Mouse (Mus musculus): ENCODE data around the gene Tet1.
"Not testable (repeated sequence)": the region's sequence is repeated elsewhere in the genome, so short reads cannot be mapped to it uniquely, and the experiment has no call there.

The Tet1 gene

DNA sequence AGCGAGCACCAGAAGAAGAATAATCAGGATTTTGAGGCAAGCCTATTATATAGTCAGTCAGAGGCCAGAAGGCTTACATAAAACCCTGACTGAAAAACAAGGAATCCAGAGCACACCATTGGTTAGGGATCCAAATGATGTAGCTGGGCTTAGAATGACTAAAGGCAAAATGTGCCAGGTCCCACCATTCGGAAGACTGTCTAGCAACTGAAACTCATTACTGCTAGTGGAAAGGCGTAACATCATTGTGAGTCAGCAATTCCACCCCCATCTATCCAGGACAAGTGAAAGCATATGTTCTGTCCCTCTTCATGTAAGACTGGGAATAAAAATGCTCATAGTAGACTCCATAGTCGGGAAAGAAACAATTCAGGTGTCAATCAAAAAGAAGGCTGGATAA lies 57.8 kb downstream of the Tet1 start:
- no peak for DNase-seq (ENCODE audit: low read depth, low spot score)

DNA sequence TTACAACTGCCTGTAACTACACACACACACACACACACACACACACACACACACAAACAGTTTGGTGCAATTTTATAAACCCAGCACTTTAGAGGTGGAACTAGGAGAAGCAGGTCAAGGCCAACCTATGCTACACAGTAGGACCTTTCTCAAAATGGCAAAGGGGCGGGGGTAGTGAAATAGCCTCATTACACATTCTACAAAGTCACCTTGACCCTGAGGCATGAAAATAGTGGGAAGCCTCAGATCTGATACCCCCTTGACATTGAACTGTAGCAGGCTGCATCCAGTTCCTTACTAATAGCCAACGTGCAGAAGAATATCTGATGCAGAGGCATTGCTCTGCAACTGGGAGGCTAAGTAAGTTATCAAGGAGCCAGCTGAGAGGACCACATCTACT lies 60.0 kb downstream of the Tet1 start:
- peak; percentile 54 for DNase-seq (ENCODE audit: low read depth, low spot score)

DNA sequence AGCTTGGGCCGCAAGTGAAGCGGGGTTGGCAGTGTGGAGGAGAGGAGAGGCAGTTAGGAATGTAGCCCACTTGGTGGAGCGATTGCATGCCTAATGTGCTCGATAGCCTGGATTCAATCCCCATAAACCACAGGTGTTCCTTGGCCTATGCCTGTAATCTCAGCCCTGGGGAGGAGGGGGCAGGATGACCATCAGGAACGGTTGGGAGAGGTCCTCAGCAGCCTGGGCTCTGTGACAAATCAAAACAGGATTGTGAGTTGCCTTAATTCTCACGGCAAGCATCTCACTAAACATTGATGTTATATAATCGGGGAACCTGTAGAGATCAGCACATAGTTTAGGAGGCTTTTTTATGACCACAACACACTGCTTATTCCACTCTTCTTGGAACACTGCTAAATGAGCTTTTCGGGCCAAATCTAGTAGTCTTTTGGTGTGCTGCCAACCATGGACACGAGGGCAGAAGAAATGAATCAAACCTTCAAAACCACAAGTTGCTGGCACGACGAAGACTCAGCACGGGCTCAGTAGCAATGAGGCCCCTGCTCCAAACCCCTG lies 61.6 kb downstream of the Tet1 start:
- peak; percentile 52 for DNase-seq (ENCODE audit: low read depth, low spot score)

GRCm38 (mm10) chr10:62843787-62844491 lies 64.9 kb downstream of the Tet1 start:
- DNase-seq (ENCODE audit: low read depth, low spot score): no peak

GRCm38 (mm10) chr10:62841901-62842447 lies 66.8 kb downstream of the Tet1 start:
- DNase-seq (ENCODE audit: low read depth, low spot score): no peak

- DNase-seq (ENCODE audit: low read depth, low spot score): no peak
Observed at GRCm38 (mm10) chr10:62840687-62841086, 68.1 kb downstream of the Tet1 start.

DNA sequence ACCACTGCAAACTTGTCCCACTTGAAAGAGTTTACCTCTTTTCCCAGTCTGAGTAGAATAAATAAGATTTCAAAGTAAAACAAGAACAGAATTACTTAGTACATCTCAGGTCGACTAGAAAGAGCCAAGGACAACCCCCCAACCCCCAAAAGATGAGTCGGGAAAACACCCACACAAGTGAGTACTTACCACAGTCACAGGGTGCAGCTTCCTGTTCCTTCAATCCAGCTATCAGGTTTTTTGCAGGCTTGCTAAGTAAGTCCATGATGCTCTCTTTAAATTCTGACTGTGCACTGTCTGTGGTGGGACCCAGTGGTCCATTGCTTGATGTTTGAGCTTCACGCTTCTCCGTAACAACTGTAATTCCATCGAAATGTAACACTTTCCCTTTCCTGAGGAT lies 70.8 kb downstream of the Tet1 start:
- DNase-seq (ENCODE audit: low read depth, low spot score): no peak

- DNase-seq (ENCODE audit: low read depth, low spot score): no peak
Observed at GRCm38 (mm10) chr10:62832783-62833182, 76.0 kb downstream of the Tet1 start.

DNA sequence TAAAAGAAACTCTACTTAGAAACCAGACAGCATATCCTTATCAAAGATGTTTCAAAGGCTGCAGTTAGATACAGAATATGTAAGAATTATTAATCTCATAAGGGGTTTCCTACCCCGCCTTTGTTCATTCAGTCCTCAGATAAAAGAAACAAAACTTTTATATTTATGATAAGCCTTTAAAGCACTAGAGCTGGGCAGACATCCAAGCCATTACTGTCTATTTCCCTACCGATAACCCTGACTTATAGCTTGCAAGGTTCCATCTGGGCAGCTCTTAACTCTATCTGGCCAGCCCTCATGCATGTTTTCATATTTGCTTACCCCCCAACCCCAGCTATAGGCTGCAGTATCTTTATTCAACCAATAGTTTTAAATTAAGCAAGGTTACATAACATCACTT lies 77.2 kb downstream of the Tet1 start:
- DNase-seq (ENCODE audit: low read depth, low spot score): no peak

DNA sequence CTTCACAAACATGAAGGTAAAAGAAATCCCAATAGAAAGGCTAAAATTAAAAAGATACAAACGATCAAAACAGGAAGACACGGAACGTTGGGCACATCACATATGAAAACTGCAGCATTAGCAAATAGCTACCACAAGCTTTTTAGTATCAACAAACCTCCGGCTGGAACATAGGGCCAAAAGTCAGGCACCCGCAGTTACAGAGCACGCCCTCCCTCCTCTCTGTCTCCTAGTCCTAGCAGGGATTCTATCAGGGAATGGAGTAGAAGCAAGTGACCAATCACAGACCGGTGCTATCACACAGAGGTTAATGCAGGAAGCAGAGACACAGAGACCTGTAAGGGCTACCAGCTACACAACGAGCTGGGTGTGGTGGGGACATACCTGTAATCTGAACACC lies 84.3 kb downstream of the Tet1 start:
- no peak for DNase-seq (ENCODE audit: low read depth, low spot score)

DNA sequence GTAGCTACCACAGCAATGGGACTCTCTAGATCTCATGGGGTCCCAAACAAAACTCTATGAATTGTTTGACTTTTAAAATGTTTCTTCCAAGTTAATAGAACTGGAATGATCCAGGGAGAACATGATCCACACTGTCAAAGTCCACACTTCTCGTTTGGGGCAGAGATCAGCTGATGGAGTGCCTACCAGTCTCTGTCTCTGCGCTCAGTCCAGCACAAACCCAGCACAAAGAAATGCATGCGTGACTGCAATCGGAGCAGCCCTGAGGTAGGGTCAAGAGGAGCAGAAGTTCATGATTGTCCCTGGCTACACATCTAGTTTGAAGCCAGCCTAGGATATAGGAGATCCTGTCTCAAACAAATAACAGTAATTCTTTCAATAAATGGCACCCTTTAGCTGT lies 85.4 kb downstream of the Tet1 start:
- DNase-seq (ENCODE audit: low read depth, low spot score): no peak

GRCm38 (mm10) chr10:62810010-62810409 lies 98.8 kb downstream of the Tet1 start:
- no peak for DNase-seq (ENCODE audit: low read depth, low spot score)

- DNase-seq (ENCODE audit: low read depth, low spot score): no peak
Observed at GRCm38 (mm10) chr10:62808766-62809165, 100.0 kb downstream of the Tet1 start.

- no peak for DNase-seq (ENCODE audit: low read depth, low spot score)
Observed at GRCm38 (mm10) chr10:62808316-62808715, 100.5 kb downstream of the Tet1 start.

DNA sequence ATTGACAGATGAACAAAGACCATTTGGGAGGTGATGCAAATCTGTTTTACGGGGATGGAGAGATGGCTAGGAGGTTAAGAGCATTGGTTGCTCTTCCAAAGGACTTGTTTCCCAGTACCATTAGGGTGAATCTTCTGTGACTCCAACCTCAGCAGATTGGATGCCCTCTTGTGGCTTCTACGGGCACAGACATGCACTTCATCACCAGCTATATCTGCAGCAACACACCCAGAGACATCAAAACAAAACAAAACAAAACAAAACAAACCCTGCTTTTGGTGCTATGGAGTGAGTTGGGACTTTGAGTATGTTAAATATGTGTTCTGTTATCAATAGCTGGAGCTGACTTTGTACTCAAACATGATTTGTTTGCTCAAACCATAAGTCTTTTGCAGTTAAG lies 104.7 kb downstream of the Tet1 start:
- peak; percentile 76 for DNase-seq (ENCODE audit: low read depth, low spot score)

DNA sequence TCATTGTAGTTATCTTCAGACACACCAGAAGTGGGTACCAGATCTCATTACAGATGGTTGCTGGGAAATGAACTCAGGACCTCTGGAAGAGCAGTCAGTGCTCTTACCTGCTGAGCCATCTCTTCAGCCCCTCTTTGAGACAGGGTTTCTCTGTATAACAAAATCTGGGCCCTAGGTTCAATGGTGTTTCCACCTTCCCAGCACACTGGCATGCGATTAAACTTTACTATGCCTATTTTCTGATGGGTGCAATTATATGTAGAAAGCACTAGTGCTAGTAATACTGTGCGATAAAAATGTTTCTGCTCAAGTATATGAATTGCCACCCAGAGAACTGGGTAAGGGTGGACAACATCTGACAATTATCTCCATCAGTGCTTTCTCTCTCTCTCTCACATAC lies 105.5 kb downstream of the Tet1 start:
- DNase-seq (ENCODE audit: low read depth, low spot score): no peak

- no peak for DNase-seq (ENCODE audit: low read depth, low spot score)
Observed at GRCm38 (mm10) chr10:62794221-62794620, 114.6 kb downstream of the Tet1 start.

DNA sequence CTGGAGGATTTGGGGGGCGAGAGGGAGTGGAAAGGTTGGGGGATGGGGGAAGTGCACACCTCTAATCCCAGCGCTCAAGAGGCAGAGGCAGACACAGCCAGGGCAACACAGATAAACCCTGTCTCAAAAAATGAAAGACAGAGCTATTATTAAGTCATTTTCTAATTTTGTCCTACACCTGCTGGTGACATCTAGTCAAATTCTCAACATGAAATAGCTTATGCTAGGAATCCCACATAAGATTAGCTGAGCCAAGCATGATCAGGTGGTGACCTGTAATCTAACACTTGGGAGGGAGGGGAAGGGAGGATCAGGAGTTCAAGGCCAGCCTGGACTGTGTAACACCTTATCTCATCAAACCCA lies 115.7 kb downstream of the Tet1 start:
- DNase-seq (ENCODE audit: low read depth, low spot score): peak; percentile 69

DNA sequence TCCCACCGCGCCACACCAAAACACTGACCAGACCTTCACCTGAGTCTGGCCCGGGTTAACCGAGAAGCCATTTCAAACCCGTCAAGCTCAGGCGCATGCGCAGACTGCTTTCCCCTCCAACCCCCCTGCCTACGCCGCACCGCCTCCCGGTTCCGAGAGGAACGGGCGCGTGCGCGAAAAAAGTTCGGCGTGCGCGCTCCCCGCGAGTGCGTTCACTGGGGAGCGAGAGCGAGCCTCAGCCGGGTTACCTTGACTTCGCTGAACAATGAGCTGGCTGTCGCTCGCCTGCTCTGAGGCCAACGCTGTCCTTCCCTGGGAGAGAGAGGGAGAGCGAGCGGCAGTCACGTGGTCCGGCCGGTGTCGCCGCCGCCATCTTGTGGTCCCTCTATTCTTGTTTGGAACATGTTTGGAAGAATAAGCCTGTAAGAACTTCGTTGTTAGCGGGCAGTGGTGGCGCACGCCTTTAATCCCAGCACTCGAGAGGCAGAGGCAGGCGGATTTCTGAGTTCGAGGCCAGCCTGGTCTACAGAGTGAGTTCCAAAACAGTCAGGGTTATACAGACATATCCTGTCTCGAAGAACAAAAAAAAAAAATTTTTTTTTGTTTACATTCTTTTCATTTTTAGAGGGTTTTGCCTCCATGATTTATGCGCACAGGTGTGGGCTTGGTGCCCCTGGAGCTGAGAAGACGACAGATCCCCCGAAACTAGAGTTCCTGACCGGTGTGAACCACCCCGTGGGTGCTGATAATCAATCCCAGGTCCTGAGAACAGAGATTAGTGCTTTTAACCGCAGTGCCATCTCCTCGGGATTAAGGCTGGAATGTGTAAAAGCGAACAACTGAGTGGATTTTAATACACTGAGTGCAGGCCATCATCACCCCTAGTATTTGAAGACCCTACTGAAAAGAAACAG lies 116.4 kb downstream of the Tet1 start, which contains the start of gene Ccar1:
Ccar1 (minus strand) TSS at position 110 of the 914 bp plus-strand sequence.
- DNase-seq (ENCODE audit: low read depth, low spot score): peak; percentile 99

- DNase-seq (ENCODE audit: low read depth, low spot score): peak; percentile 53
Observed at GRCm38 (mm10) chr10:62791251-62792176, 117.3 kb downstream of the Tet1 start.

GRCm38 (mm10) chr10:62781776-62782175 lies 127.0 kb downstream of the Tet1 start:
- DNase-seq (ENCODE audit: low read depth, low spot score): not testable (repeated sequence)

Measured in ES-CJ7 (cell line).